Mouse (Mus musculus) heart, adult 11 months (tissue): ENCODE measurements around the gene Mmp17.

Source experiments
- DNase-seq: peaks from one replicate; pipeline ENCODE4 v3.0.0; 2022

Gene Mmp17

GRCm38 (mm10) chr5:129583761-129584582 lies at the start of gene Mmp17:
TSS of gene Mmp17 (plus strand) at chr5:129584169.
- DNase-seq, result peak; percentile 99

DNA sequence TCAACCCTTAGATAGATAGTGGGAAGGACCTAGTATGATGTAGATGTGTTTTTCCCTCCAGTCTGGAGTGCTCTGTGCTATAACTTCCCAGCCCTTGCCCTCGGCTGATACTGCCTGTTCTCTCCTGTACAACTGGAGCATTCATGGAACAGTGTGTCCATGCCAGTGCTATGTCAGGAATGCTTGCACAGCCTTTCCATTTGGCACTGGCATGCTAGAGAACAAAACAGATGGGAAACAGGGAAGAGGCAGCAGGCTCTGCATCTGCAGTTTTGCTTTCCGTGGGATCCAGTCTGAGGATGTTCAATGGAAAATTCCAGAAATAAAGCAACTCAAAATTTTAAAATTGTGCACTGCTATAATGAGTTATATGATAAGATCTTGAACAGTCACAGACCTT lies 49.5 kb upstream of the Mmp17 start:
- peak; percentile 98 for DNase-seq

GRCm38 (mm10) chr5:129535021-129535420 lies 48.9 kb upstream of the Mmp17 start:
- no peak for DNase-seq

GRCm38 (mm10) chr5:129535431-129535830 lies 48.5 kb upstream of the Mmp17 start:
- DNase-seq, result peak; percentile 93

GRCm38 (mm10) chr5:129538826-129539225 lies 45.1 kb upstream of the Mmp17 start:
- no peak for DNase-seq

DNA sequence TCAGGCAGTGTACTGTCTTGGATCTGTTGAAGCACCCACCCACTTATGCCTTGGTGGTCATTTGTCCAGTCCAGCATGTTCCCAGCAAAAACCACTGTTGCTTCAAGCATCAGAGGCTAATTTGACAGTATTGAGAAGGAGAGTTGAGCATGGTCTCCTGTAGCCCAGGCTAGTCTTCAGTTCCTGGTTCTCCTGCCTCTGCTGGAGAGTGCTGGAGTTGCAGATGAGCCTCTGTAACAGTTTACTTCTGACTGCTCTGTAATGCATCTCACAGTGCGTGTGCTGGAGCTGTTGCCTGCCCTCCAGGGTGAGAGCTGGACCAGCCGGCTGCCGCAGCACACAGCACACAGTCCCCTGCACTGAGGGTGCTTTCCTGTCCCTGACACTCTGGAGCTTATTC lies 41.7 kb upstream of the Mmp17 start:
- no peak for DNase-seq

DNA sequence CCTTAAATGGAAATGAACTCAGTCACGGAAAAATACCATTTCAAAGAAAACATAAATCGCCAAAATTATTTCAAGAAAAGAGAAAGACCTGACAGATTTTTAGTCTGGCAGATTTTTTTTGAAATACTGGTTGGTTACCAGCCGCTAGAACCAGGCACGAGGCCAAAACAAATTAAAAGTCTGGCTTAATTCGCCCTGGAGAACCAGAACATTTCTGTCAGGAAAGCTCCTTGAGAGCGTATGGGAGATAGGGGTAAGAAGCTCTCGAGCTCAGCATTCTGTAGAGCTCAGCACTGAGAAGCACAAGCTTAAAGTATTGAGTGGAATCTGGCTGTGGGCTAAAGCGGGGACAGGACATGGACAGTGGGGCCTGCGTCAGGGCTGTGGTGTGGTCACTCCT lies 38.2 kb upstream of the Mmp17 start:
- no peak for DNase-seq

DNA sequence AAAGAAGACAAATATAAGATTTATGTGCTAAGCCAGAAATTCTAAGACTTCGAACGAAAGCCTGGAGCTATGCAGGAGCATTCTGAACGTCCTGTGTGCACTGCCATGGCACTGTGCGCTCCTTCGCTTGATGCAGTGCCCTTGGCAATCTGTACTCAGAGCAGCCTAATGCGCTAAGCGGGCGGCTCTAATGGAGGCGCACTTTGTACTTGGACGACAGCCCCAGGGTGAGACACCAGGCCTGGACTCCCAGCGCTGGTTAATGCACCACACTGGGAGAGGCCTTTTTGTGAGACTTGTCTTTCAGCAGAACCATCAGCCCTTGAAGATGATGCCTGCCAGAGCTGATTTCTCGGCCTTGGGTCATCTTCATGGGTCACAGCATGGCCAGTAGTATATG lies 34.3 kb upstream of the Mmp17 start:
- no peak for DNase-seq

GRCm38 (mm10) chr5:129550790-129551189 lies 33.2 kb upstream of the Mmp17 start:
- no peak for DNase-seq

- DNase-seq, result no peak
Measured at GRCm38 (mm10) chr5:129551991-129552390, 32.0 kb upstream of the Mmp17 start.

GRCm38 (mm10) chr5:129553642-129554041 lies 30.3 kb upstream of the Mmp17 start:
- no peak for DNase-seq

DNA sequence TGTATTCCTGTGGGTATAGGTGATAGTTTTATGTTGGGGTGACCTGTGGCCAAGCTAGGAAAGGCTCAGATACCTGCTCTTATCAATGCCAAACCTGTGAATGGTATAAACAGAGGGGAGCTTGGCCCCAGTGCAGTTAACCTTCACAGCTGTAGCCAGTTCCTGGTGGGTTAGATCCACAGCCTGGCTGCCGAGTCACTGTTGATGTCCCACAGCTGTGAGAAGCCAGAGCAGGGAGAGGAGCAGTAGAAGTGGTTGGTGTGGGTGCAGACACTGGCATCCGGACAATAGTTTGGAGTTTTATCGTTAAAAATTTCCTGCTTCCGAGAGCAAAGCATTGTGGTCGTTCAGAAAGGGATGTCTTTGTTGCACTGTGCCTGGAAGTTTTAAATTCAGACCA lies 25.4 kb upstream of the Mmp17 start:
- peak; percentile 93 for DNase-seq

GRCm38 (mm10) chr5:129559283-129559682 lies 24.7 kb upstream of the Mmp17 start:
- peak; percentile 92 for DNase-seq

GRCm38 (mm10) chr5:129562342-129562741 lies 21.6 kb upstream of the Mmp17 start:
- peak; percentile 77 for DNase-seq

- DNase-seq, result no peak
Measured at GRCm38 (mm10) chr5:129568596-129568995, 15.4 kb upstream of the Mmp17 start.

- DNase-seq, result no peak
Measured at GRCm38 (mm10) chr5:129578201-129578600, 5.8 kb upstream of the Mmp17 start.

DNA sequence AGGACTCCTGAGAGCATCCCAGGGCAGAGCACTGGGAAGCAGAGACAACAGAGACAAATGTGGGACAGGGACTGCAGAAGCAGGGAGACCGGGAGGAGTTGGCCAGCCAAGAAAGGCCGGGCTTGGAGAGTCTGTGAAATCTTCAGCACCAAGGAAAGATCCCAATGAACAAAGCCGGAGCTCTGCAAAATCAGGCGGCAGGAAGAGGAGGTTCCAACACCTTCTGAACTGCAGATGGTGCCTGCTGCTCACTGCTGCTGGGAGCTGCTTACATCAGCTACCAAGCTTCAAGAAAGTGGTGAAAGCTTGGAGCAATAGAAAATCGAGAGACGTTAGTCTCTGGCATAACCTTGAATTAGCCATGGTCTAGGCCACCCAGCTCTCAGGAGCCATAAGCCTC lies 3.9 kb upstream of the Mmp17 start:
- DNase-seq, result no peak

DNA sequence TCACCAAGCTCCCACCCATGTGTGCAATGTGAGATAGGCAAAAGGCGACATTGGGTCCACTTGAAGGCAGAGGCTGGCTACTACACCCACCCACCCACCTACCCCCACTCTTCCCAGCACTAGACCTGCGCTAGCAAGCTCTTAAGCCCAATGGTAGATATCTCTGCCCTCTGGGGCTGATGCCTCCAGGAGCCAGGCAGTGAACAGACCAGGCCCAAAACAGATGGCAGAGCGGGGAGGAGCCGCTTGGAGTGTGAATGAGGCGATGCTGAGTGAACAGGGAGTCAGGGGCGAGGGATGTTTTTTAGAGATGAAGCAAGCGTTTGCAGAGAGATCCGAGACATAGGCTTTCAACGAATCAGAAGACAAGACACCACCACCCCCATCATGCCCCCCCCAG lies 3.4 kb upstream of the Mmp17 start:
- no peak for DNase-seq

DNA sequence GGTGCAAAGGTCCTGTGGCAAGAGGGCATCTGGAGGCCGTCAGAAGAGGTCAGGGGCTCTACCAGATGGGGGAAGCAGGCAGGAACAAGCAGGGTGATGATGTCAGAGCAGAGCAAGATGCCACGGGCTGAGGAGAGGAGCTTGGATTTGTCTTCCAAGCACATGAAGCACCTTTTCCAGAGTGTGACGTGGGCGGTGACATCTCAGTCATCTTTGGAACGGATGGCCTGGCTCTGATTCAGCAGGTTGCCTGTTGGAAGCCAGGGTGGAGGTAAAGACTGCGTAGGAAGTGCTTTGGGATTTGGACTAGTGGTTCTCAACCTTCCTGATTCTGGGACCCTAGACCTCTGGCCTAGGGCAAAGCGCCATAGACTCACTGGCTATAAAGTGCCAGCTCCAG lies 3.0 kb upstream of the Mmp17 start:
- DNase-seq, result no peak

GRCm38 (mm10) chr5:129583331-129583730 lies 638 bp upstream of the Mmp17 start:
- no peak for DNase-seq

DNA sequence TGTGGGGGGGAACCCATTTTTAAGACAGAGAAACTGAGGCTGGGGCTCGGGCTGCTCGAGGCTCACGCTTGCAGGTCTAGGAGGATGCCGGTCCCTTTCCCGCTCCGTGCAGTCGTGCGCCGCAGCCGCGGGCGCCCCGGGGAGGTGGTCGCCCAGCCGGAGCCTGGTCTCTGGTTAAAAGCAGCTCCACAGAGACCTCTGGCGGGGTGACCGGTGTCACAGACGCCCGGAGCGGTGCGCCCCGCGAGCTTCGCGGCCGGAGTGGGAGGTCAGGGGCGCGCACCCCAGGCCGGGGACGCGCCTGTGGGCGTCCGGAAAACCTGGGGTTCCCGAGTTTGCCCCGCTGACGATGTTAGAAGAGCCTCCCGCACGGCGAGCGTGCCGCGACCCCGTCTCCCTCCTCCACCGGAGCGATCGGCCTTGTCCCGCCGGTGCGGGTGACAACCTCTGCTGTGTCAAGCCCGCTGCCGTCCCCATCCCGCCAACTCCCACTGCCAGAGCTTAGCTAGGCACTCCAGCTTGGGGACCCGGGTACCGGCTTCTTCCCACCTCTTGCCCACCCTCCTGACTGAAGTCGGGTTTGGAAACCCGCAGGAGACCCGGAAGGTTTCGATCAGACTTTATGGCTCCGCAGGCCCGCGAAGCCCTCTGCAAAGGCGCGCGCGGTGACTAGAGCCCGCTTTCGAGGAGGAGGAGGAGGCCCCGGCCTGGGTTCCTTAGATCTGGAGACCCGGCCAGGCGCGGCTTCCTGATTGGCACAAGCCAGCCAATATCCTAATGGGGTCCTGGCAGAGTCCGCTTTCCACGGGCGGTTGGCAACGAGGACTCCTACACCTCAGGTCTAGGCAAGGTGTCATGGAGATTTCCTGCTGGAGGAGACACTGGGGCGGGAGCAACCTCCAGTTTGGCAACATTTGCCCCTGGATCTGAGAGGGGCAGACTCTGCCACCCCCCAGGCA lies 893 bp downstream of the Mmp17 start:
- DNase-seq, result peak; percentile 94

DNA sequence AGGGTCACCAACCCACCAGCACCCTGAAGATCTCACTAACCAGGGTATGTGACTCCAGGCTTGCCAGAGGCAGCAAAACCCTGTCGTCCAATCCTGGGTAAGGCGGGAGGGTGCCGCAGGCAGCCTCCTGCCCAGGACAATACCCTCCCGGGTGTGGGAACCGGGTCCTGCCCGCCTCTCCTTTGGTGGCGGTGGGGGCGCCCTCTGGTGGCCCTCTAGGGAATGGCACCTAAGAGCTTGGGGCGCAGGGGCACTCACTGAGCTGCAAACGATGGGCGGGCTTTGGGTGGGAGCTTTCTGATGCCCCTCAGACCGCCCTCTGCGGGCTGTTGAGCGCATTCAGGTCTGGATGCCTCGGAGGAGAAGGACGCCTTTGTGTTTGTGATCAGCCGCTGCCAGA lies 2.0 kb downstream of the Mmp17 start:
- peak; percentile 97 for DNase-seq

DNA sequence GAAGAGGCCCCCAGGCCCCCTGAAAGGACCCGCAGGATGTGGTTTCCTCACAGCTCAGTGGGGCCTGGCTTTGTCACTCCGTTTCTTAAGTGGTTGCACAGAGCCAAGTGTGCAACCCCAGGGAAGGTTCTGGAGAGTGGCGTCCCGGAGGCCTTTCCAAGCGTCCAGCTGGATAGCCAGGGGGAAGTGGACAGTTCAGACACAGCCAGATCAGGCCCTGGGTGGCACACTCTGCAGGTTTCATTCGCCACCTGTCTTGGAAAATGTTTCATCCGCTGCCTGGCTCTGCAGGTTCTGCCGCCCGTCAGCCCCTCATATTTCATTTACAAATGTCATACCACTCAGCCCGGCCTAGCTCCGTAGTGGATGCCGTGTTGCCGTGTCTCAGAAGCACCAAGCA lies 2.5 kb downstream of the Mmp17 start:
- DNase-seq, result no peak

DNA sequence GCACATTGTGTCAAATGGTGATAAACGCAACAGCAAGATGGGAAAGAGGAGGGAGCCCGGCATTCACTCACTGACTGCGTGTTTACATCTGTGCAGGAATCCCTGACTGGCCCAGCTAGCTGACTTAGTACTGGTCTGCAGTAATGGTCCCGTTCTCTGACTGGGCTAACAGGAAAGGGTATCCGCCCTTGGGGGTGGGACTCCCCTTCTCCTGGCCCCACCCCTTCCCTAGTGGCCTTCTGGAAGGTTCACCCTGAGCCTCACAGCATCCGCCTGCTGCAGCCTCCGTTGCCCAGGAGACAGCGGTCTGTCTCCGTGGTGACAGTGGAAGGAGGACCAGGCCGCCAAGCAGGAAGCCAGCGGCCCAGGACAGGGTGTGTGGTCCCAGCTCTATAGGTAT lies 6.9 kb downstream of the Mmp17 start:
- no peak for DNase-seq
